Mouse (Mus musculus): ENCODE measurements at regions not wholly inside any gene's neighbourhood (a gene's known extent, or its start where the extent isn't known, plus 50 kb on each side); places are given as distances from the start of the nearest gene placed in this dataset.

DNA sequence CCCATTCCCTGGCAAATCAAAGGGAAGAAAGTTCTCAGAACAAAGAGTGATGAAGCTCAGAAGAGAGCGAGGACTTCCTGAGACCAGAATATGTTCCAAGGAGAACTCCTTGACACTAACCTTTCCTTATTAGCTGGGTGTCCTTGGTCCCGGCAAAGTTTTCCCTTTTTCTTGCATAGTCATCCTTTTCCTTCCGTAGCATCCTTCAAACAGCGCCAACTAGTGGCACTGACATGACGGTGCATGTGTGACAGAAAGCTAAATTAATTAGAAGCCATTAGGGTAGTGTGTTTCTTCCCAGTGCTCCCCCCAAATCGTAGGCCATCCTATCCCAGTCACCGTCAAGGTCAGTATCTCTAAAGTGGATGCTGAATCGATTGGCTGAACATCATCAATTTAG is 100.5 kb upstream of the Cand1 start:
- no peak for TF ChIP-seq POLR2A (IDR thresholded peaks at IDR 0.05; ENCODE audit: control insufficient read depth, low read depth, low read length)
- TF ChIP-seq CTCF (IDR thresholded peaks at IDR 0.05; ENCODE audit: control insufficient read depth, insufficient read depth, insufficient replicate concordance, low read depth, low read length): no peak; the same call in 1 of the 2 replicates
